Mouse (Mus musculus): ENCODE measurements at regions not wholly inside any gene's neighbourhood (a gene's known extent, or its start where the extent isn't known, plus 50 kb on each side); places are given as distances from the start of the nearest gene placed in this dataset.

DNA sequence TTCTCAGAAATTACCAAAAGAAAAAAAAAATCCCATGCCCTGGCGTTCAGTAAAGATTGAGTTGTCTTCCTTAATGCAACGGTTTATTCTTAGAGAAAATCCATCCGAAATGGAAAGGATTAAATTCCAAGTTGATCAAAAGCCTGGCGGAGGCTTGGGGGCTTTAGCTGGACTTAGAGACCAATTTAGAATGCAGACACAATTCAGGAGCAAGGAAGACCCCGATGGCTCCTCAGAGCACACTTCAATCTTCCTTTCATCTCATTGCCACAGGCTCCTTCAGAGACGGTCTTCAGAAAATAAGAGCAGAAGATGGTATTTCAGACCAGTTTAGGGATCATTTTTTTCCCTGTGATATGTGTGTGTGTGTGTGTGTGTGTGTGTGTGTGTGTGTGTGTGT lies 171.8 kb downstream of the Ankrd50 start:
- no peak overlapping the region for H3K4me2 ChIP-seq
- H3K4me1 ChIP-seq, result no peaks in the 10 kb centered on the region
- WGBS, result 77% methylated on average over 6 of the region's 6 CpGs
- H3K27ac ChIP-seq, result no peak overlapping the region
- no peak overlapping the region for H3K9ac ChIP-seq
- no peaks in the 10 kb centered on the region for H3K36me3 ChIP-seq
- ATAC-seq (ENCODE audit: borderline replicate concordance, extremely low read depth, low FRiP score, low TSS enrichment), result no peak
- H3K27me3 ChIP-seq, result no peaks in the 10 kb centered on the region
- H3K9me3 ChIP-seq, result no peaks in the 10 kb centered on the region
- no peak overlapping the region for H3K4me3 ChIP-seq

DNA sequence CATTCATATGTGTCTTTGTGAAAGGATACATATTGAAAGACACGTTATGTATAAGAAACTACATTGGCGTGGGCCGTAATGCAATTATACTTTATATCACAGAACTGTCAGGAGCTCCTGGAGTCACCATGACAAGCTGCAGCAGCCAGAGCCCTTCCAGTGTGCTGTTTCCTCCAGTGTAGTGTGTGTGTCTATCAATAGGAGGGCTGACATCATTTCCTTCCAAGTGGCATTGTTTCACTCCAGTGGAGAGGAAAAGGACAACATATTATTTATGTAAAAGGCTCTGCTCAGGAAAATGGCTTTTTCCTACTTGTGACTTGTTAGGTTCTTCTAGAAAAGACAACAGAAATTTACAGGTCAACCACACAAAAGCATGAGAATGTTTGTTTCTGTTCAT lies 172.5 kb downstream of the Ankrd50 start:
- WGBS, result 46% methylated on average over 3 of the region's 3 CpGs
- no peaks in the 10 kb centered on the region for H3K4me1 ChIP-seq
- ATAC-seq (ENCODE audit: borderline replicate concordance, extremely low read depth, low FRiP score, low TSS enrichment), result peak; percentile 64; the same call in 1 of the 2 replicates
- no peak overlapping the region for H3K4me2 ChIP-seq
- H3K36me3 ChIP-seq, result no peaks in the 10 kb centered on the region
- no peak overlapping the region for H3K9ac ChIP-seq
- no peaks in the 10 kb centered on the region for H3K9me3 ChIP-seq
- H3K27ac ChIP-seq, result peak overlapping the region; percentile 38
- no peaks in the 10 kb centered on the region for H3K27me3 ChIP-seq
- no peak overlapping the region for H3K4me3 ChIP-seq

DNA sequence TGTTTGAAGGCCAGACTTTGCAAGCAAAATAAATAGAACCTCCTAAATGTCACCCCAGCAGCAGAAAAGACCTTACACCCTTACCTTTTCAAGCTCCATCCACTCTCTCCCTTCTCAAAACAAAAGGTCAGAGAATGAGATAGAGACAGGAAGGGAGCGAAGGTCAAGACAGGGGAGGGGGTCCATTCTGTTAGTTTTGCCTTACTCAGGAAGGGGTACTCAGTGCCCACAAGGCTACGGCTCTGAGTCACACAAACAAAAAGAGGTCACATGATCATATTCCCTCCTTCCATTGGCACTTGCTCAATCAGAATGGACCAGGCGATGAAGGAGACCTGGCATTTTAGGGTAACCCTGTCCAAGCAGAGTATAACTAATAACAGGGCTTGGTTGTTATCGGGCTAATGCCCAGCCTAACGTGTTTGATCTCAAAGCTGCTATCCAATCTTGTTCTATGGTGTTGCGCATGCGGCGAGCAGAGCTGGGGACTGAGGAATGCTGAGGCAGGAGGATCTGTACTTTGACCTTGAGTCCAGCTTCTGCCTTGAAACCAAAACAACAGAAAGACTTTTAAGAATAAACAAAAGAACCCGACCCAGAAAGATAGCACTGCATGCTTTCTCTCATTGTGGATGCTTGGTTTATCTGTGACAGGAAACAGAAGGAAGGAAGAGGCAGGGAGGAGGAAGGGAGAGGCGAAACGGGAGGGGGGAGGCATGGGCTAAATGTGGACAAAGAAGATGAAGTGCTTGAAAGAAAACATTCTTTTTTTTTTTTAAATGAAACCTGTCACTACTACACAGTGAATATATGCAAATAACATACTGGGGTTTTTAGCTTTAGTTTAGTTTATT lies 184.5 kb downstream of the Ankrd50 start:
- Histone ChIP-seq H3K4me2 (no peak overlapping the region), H3K9me3 (no peaks in the 10 kb centered on the region), H3K4me1 (peaks cover 13% of the 10 kb centered on the region), H3K27ac (peak overlapping the region; percentile 31; the same call in 1 of the 2 replicates), H3K27me3 (no peaks in the 10 kb centered on the region), H3K36me3 (no peaks in the 10 kb centered on the region), H3K4me3 (no peak overlapping the region), H3K9ac (no peak overlapping the region)
- ATAC-seq (ENCODE audit: borderline replicate concordance, extremely low read depth, low FRiP score, low TSS enrichment), result peak; percentile 14; the same call in 1 of the 2 replicates
- WGBS, result 53% methylated on average over 11 of the region's 11 CpGs

DNA sequence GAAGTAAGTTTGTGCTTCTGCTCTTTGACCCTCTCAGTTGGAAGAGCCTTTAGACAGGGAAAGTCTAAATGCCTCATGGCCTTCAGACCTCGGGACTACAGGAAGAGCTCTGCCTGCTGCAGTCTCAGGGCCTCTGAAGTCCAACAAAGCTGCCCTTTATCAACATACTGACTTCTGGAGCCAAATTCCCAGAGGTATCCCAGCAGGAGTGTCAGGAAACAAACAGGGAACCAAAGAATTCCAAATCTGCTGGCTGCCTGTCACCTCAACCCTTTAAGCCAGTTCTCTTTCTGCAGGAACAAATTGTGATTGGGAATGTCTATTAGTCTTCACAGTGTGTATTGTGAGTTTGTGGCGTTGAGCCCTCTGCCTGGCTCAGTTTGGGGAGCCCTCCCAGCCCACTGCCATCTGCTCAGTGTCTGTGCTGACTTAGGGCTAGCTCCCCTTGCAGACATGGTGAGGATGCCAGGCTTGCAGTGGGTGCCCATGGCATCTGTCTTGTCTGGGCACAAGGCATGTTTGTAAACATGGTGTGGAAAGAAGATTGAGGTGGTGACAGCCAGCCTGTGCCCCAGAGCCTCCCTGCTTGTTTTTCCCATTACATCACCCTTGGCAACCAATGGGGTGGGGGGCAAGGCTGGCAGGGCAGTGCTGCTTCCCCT lies 185.3 kb downstream of the Ankrd50 start:
- Histone ChIP-seq H3K36me3 (no peaks in the 10 kb centered on the region), H3K4me1 (peaks cover 13% of the 10 kb centered on the region), H3K27ac (peak overlapping the region; percentile 31; the same call in 1 of the 2 replicates), H3K9ac (no peak overlapping the region), H3K27me3 (no peaks in the 10 kb centered on the region), H3K4me2 (no peak overlapping the region), H3K4me3 (no peak overlapping the region), H3K9me3 (no peaks in the 10 kb centered on the region)
- ATAC-seq (ENCODE audit: borderline replicate concordance, extremely low read depth, low FRiP score, low TSS enrichment), result no peak
- 18% methylated on average over 2 of the region's 2 CpGs for WGBS

DNA sequence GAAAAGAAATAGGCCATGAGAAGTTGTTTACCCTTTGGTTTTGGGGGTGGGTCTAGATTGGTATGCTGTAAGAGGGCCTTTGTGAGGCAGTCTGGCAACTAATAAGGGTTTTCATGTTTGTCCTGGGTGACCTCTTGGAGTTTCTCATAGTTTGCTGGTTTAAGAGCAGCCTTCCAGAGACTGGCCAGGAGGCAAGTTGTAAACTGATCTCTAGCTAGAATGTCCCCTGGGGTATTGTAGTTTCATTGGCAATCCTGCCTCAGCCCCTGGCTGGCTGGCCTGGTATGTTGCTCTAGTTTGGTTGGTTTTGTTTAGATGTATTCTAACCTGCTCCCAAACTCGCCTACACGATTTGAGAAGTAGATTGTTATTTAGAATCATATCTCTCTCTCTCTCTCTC lies 187.1 kb downstream of the Ankrd50 start:
- no peak for ATAC-seq (ENCODE audit: borderline replicate concordance, extremely low read depth, low FRiP score, low TSS enrichment)

DNA sequence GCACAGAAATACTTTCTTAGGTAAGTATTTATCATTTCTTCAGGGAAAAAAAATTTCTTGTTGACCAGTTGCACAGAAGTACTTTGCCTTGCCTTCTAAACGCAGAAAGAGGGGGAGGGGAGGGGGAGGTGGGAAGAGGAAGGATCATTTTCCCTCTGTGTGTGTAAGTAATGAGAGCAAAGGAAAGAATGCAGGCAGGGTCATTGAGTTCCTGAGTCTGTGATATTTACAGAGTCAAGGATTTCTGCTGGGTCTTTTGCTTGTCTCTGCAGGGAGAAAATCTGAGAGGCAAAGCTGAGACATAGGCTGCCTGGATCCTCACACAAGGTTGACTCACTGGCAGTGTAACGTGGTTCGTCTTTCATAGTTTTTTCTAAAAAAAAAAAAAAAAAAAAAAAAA lies 195.6 kb downstream of the Ankrd50 start:
- Histone ChIP-seq H3K36me3 (no peaks in the 10 kb centered on the region), H3K9ac (no peak overlapping the region), H3K27me3 (no peaks in the 10 kb centered on the region), H3K27ac (no peak overlapping the region), H3K9me3 (no peaks in the 10 kb centered on the region; the same call in 1 of the 2 replicates), H3K4me2 (no peak overlapping the region), H3K4me3 (no peak overlapping the region), H3K4me1 (peaks cover 15% of the 10 kb centered on the region)
- ATAC-seq (ENCODE audit: borderline replicate concordance, extremely low read depth, low FRiP score, low TSS enrichment), result no peak
- WGBS, result 9% methylated on average over 3 of the region's 3 CpGs

More for the DNA sequence above, 187.1 kb downstream of the Ankrd50 start:
- Histone ChIP-seq H3K27me3 (no peaks in the 10 kb centered on the region), H3K4me1 (peaks cover 13% of the 10 kb centered on the region), H3K4me2 (no peak overlapping the region), H3K9ac (no peak overlapping the region), H3K27ac (no peak overlapping the region), H3K36me3 (no peaks in the 10 kb centered on the region), H3K4me3 (no peak overlapping the region), H3K9me3 (no peaks in the 10 kb centered on the region)
- WGBS, result 74% methylated on average over 2 of the region's 2 CpGs

DNA sequence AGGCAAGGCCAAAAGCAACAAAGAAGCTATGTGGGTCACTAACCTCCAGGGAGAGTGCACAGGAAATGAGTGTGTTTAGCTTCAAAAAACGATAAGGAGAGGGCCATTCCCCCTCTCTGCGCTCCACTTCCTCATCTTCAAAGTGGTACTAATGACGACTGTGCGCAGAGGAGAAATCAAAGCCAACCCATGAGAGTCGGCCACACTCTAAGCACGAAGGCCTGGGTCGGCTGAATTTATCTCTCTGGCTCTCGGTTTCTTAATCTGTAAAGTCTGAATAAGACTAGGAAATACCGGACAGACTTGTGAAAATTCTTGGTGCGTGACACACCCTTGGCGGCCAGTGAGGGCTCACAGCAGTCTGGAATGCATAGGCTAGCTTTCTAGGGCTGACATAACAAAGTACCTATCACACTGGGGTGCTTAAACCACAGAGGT lies 200.9 kb downstream of the Ankrd50 start:
- WGBS, result 8% methylated on average over 11 of the region's 11 CpGs
- H3K4me1 ChIP-seq, result peaks cover 14% of the 10 kb centered on the region
- no peaks in the 10 kb centered on the region for H3K36me3 ChIP-seq
- no peaks in the 10 kb centered on the region; the same call in 1 of the 2 replicates for H3K9me3 ChIP-seq
- H3K4me3 ChIP-seq, result no peak overlapping the region
- H3K27me3 ChIP-seq, result no peaks in the 10 kb centered on the region
- peak; percentile 55; the same call in 1 of the 2 replicates for ATAC-seq (ENCODE audit: borderline replicate concordance, extremely low read depth, low FRiP score, low TSS enrichment)
- no peak overlapping the region for H3K4me2 ChIP-seq
- H3K9ac ChIP-seq, result no peak overlapping the region
- H3K27ac ChIP-seq, result peak overlapping the region; percentile 60

DNA sequence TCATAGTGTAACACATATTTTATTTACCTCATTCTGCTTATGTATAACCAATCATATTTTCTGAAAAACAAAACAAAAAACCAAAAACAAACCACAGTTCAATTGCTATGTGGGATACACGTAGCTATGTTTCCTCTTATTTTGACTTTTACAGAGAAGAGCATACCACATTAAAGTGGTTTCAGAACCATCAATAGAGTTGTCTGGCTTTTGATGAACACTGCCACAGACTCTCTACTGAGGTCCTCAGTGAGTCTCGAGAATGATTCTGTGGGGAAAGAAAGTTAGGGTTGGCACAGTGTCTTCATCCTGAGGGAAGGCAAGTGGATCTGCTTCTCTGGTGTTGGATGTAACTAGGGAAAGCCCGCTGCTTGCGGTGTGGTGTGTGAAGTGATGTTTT lies 201.8 kb downstream of the Ankrd50 start:
- Histone ChIP-seq H3K36me3 (no peaks in the 10 kb centered on the region), H3K9me3 (no peaks in the 10 kb centered on the region; the same call in 1 of the 2 replicates), H3K4me1 (peaks cover 10% of the 10 kb centered on the region), H3K9ac (no peak overlapping the region), H3K27ac (no peak overlapping the region), H3K27me3 (no peaks in the 10 kb centered on the region), H3K4me3 (no peak overlapping the region), H3K4me2 (no peak overlapping the region)
- no peak for ATAC-seq (ENCODE audit: borderline replicate concordance, extremely low read depth, low FRiP score, low TSS enrichment)
- 87% methylated on average over 4 of the region's 4 CpGs for WGBS

DNA sequence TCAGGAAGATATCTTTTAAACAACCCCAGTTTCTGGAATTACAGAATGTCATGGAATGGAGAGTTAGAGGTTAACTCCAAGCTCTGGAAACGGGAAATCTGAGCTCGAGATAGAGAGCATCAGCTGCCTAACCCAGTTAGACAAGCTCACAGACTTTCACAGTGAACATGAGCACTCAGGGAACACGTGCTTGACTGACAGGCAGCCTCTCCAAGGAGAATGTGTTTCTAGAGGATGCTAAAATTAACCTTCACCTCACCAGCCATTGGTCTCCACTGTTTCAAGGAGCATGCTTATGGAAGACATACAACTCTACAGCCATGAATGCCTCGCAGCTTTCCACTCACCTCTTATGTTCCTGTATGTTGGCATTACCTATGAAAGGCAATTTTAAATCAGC lies 203.0 kb downstream of the Ankrd50 start:
- H3K4me3 ChIP-seq, result no peak overlapping the region
- H3K4me1 ChIP-seq, result peaks cover 10% of the 10 kb centered on the region
- no peaks in the 10 kb centered on the region; the same call in 1 of the 2 replicates for H3K9me3 ChIP-seq
- no peak overlapping the region for H3K27ac ChIP-seq
- no peaks in the 10 kb centered on the region for H3K36me3 ChIP-seq
- H3K9ac ChIP-seq, result no peak overlapping the region
- WGBS, result 33% methylated on average over 4 of the region's 4 CpGs
- no peak for ATAC-seq (ENCODE audit: borderline replicate concordance, extremely low read depth, low FRiP score, low TSS enrichment)
- H3K4me2 ChIP-seq, result no peak overlapping the region
- H3K27me3 ChIP-seq, result no peaks in the 10 kb centered on the region

DNA sequence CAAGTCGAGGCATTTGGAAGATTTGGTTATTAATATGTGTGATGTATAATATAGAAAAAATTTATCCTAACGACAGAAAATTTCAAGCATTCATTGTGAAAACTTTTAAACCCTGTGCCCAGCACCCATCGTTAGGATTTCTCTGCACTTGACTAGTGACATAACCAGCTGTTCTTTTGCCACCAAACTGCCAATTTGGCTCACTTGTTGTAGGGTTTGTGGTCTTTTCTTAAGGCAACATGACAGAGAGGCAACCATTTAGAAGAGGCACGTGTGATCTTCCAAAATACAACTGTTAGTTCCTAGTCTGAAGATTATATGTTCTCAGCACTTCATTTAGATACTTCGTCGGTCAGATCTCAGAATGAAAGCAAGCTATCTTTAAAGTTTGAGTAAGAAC lies 203.8 kb downstream of the Ankrd50 start:
- ATAC-seq (ENCODE audit: borderline replicate concordance, extremely low read depth, low FRiP score, low TSS enrichment), result no peak
- Histone ChIP-seq H3K9ac (no peak overlapping the region), H3K4me3 (no peak overlapping the region), H3K27ac (no peak overlapping the region), H3K27me3 (no peaks in the 10 kb centered on the region), H3K36me3 (no peaks in the 10 kb centered on the region), H3K9me3 (no peaks in the 10 kb centered on the region), H3K4me2 (no peak overlapping the region), H3K4me1 (peaks cover 10% of the 10 kb centered on the region)
- 52% methylated on average over 6 of the region's 6 CpGs for WGBS

DNA sequence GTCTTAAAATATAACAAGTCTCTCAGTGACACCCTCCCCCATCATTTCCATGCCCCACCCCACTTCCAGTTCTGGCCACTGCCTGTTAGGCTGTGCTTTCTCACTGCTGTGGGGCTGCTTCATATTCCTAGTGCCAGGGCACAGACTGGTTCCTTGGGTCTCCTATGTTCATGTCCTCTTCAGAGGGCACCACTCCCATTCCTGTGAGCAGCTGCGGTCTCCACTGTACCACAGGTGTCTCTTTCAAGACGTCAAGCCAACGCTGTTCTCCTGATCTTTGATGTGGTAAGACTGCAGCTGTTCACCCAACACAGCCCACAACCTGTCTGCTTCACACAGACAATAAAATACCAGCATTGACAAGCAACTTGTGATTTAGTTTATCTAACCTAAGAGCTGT lies 204.5 kb downstream of the Ankrd50 start:
- H3K27ac ChIP-seq, result no peak overlapping the region
- WGBS, result 77% methylated on average over 3 of the region's 3 CpGs
- H3K9me3 ChIP-seq, result no peaks in the 10 kb centered on the region
- H3K4me2 ChIP-seq, result no peak overlapping the region
- no peaks in the 10 kb centered on the region for H3K27me3 ChIP-seq
- H3K9ac ChIP-seq, result no peak overlapping the region
- no peaks in the 10 kb centered on the region for H3K36me3 ChIP-seq
- no peak overlapping the region for H3K4me3 ChIP-seq
- peaks cover 14% of the 10 kb centered on the region for H3K4me1 ChIP-seq
- ATAC-seq (ENCODE audit: borderline replicate concordance, extremely low read depth, low FRiP score, low TSS enrichment), result 0 out of 2 replicates have a peak, but pooled peaks have one; percentile 53

DNA sequence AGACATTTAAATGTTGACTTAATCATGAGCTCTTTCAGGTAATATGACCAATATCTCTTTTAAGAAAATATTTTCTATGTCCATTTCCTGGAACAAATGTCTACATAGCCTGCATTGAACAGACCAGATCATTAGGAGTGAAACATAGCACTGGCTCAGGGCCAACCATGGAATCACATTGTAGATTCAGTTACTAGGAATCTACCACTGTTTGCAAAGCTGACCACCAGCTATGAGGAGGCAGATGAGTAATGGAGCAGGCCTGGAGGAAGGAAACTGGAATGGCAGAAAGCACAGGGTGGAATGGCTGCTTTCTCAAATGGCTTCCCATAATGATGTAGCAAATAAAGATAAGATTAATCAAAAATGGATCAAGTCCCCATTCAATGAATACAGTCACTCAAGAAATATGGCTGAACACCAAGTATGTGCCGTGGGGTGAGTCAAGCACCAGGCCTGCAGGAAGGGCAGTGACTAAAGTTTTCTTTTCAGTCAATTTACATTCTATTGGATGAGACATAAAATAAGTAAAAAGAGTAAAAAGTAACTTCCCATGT lies 207.6 kb downstream of the Ankrd50 start:
- H3K4me2 ChIP-seq, result no peak overlapping the region
- WGBS, result 84% methylated on average over 1 of the region's 1 CpGs
- peaks cover 7% of the 10 kb centered on the region; the same call in 1 of the 2 replicates for H3K4me1 ChIP-seq
- H3K27ac ChIP-seq, result no peak overlapping the region
- no peaks in the 10 kb centered on the region for H3K36me3 ChIP-seq
- H3K9ac ChIP-seq, result no peak overlapping the region
- H3K27me3 ChIP-seq, result no peaks in the 10 kb centered on the region
- no peak overlapping the region for H3K4me3 ChIP-seq
- no peak for ATAC-seq (ENCODE audit: borderline replicate concordance, extremely low read depth, low FRiP score, low TSS enrichment)
- no peaks in the 10 kb centered on the region for H3K9me3 ChIP-seq

All from lung, embryonic 15.5 days (tissue).